Mouse (Mus musculus): ENCODE measurements at regions not wholly inside any gene's neighbourhood (a gene's known extent, or its start where the extent isn't known, plus 50 kb on each side); places are given as distances from the start of the nearest gene placed in this dataset.

- DNase-seq (ENCODE audit: low read depth): peak; percentile 59
- TF ChIP-seq CTCF (IDR thresholded peaks at IDR 0.05; ENCODE audit: borderline replicate concordance, extremely low read depth, insufficient read depth, insufficient read length) (no peak), POLR2A (IDR thresholded peaks at IDR 0.05; ENCODE audit: borderline replicate concordance, extremely low read depth, insufficient read depth, insufficient read length, poor library complexity, severe bottlenecking) (no peak)
Observed at GRCm38 (mm10) chr7:72691396-72691795, 385.0 kb upstream of the Mctp2 start.

DNA sequence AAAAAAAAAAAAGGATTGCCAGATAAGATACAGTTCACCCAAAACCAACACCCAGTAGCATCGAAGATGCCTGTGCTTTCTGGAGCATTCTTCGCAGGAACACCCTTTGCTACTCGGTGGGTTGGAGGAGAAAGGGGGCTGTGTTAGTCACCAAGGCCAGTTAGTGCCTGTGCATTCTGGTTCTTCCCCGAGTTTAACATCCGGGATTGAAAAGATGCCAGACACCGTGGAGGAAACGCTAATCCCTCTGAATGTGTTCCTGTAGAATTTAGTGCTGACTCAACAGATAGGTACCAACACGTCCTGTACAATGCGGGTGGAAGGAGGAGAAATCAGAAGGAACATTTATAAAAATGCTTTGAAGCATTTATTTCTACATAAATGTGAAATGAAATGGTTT, 385.5 kb upstream of the Mctp2 start:
- TF ChIP-seq CTCF (IDR thresholded peaks at IDR 0.05; ENCODE audit: borderline replicate concordance, extremely low read depth, insufficient read depth, insufficient read length): no peak
- TF ChIP-seq POLR2A (IDR thresholded peaks at IDR 0.05; ENCODE audit: borderline replicate concordance, extremely low read depth, insufficient read depth, insufficient read length, poor library complexity, severe bottlenecking): no peak
- DNase-seq (ENCODE audit: low read depth): peak; percentile 46

GRCm38 (mm10) chr7:72696736-72697135, 390.3 kb upstream of the Mctp2 start:
- no peak for TF ChIP-seq CTCF (IDR thresholded peaks at IDR 0.05; ENCODE audit: borderline replicate concordance, extremely low read depth, insufficient read depth, insufficient read length)
- TF ChIP-seq POLR2A (IDR thresholded peaks at IDR 0.05; ENCODE audit: borderline replicate concordance, extremely low read depth, insufficient read depth, insufficient read length, poor library complexity, severe bottlenecking): no peak
- no peak for DNase-seq (ENCODE audit: low read depth)

DNA sequence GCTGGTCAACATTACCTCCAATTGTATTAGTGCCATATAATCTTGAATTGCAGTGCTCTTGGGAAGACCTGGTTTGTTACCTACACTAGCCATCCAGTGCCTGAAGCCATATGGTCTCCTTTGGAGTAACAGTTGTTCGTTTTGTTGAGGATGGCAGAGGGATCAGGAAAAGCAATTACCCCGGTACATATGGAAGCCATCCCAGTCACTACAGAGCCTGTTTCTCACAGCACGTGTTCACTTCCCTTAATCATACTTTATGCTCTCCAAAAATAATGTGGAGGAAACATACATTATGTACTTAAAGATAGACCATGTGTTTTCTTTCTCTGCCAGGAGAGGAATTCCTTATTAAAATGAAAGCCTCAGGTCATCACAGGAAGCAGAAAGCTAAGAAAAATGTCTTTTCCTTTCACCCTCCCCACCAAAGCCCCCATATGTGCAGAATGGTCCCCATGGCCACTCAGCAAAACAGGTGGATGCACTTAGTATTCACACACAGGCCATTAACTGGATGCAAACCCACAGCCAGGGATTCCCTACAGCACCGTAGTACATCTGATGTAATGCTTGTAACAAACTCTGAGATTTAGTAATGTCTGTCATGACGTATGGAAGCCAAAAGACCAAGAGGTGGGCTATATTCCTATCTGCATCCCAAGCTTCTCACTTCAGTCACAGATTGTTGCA, 397.4 kb upstream of the Mctp2 start:
- peak; percentile 34 for DNase-seq (ENCODE audit: low read depth)
- TF ChIP-seq POLR2A (IDR thresholded peaks at IDR 0.05; ENCODE audit: borderline replicate concordance, extremely low read depth, insufficient read depth, insufficient read length, poor library complexity, severe bottlenecking) (no peak), CTCF (IDR thresholded peaks at IDR 0.05; ENCODE audit: borderline replicate concordance, extremely low read depth, insufficient read depth, insufficient read length) (no peak)

- TF ChIP-seq CTCF (IDR thresholded peaks at IDR 0.05; ENCODE audit: borderline replicate concordance, extremely low read depth, insufficient read depth, insufficient read length) (no peak), POLR2A (IDR thresholded peaks at IDR 0.05; ENCODE audit: borderline replicate concordance, extremely low read depth, insufficient read depth, insufficient read length, poor library complexity, severe bottlenecking) (no peak)
- DNase-seq (ENCODE audit: low read depth): no peak
Observed at GRCm38 (mm10) chr7:72711193-72712131, 405.1 kb upstream of the Mctp2 start.

DNA sequence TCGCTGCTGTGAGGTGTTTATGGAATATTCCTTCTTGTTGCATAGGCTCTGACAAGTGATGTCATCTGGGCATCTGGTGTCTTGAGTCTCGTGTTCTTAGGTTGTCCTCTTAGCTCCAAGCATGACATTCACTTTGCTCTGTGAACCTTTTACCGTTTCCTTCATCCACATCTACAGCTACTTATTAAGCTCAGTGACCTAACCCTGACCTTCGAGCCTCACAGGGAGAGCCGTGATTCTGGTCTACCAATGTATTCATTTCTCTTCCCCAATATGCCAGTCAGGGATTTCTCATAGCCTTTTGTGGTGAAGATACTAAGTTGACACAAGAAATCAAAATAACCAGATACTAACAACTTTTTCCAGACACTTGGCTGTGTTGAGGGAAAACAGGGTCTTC, 409.0 kb upstream of the Mctp2 start:
- TF ChIP-seq CTCF (IDR thresholded peaks at IDR 0.05; ENCODE audit: borderline replicate concordance, extremely low read depth, insufficient read depth, insufficient read length) (no peak), POLR2A (IDR thresholded peaks at IDR 0.05; ENCODE audit: borderline replicate concordance, extremely low read depth, insufficient read depth, insufficient read length, poor library complexity, severe bottlenecking) (no peak)
- DNase-seq (ENCODE audit: low read depth): no peak

DNA sequence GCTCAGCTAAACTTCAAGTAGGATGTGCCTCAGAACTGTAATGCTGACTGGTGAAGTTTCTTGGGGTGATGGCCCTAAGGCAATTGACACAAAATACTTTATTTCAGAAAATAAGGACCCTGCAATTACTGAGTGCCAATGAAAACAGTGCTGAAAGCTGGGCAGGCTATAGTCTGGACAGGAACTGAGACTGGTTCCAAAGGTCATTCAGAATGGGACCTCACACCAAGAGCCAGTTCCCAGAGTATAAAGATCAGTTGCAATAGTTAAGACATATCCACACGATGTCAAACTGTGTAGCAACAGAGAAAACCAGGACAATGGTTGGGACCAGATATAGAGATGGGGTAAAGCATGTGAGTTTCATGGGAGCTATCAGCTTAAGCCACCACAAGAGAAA, 409.6 kb upstream of the Mctp2 start:
- no peak for DNase-seq (ENCODE audit: low read depth)
- no peak for TF ChIP-seq CTCF (IDR thresholded peaks at IDR 0.05; ENCODE audit: borderline replicate concordance, extremely low read depth, insufficient read depth, insufficient read length)
- no peak for TF ChIP-seq POLR2A (IDR thresholded peaks at IDR 0.05; ENCODE audit: borderline replicate concordance, extremely low read depth, insufficient read depth, insufficient read length, poor library complexity, severe bottlenecking)

DNA sequence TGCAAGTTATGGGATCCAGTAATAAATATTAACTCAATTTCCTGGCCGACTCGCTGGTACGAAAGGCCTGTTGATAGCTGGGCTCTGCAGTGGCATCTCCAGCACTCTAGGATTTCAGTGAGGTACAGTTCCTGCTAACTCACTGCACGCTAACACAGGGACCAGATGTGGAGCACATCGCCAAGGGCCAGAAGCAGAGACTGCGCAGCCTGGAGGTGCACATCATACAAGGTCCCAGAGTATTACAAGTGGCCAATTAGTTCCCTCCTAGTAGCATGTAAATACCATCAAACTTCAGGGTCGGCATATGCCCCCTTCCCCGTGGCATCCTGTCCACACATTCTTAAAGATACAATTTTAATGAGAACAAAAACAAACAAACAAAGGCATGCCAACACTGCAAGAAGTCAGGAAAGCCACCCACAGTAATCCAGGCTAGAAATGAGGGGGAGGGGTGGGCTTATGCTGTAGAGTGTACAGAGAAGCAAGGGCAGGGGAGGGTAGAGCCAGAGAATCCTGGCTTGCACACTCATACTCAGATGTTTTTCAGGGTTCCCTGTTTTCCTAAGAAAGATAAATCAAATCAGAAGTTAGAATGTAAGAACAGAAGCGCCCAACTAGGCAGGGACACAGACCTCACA, 419.9 kb upstream of the Mctp2 start:
- TF ChIP-seq POLR2A (IDR thresholded peaks at IDR 0.05; ENCODE audit: borderline replicate concordance, extremely low read depth, insufficient read depth, insufficient read length, poor library complexity, severe bottlenecking) (no peak), CTCF (IDR thresholded peaks at IDR 0.05; ENCODE audit: borderline replicate concordance, extremely low read depth, insufficient read depth, insufficient read length) (no peak)
- DNase-seq (ENCODE audit: low read depth): no peak

GRCm38 (mm10) chr7:72737792-72738191, 431.4 kb upstream of the Mctp2 start:
- DNase-seq (ENCODE audit: low read depth): peak; percentile 69
- TF ChIP-seq POLR2A (IDR thresholded peaks at IDR 0.05; ENCODE audit: borderline replicate concordance, extremely low read depth, insufficient read depth, insufficient read length, poor library complexity, severe bottlenecking) (no peak), CTCF (IDR thresholded peaks at IDR 0.05; ENCODE audit: borderline replicate concordance, extremely low read depth, insufficient read depth, insufficient read length) (peak; percentile 31; the same call in 1 of the 2 replicates)

DNA sequence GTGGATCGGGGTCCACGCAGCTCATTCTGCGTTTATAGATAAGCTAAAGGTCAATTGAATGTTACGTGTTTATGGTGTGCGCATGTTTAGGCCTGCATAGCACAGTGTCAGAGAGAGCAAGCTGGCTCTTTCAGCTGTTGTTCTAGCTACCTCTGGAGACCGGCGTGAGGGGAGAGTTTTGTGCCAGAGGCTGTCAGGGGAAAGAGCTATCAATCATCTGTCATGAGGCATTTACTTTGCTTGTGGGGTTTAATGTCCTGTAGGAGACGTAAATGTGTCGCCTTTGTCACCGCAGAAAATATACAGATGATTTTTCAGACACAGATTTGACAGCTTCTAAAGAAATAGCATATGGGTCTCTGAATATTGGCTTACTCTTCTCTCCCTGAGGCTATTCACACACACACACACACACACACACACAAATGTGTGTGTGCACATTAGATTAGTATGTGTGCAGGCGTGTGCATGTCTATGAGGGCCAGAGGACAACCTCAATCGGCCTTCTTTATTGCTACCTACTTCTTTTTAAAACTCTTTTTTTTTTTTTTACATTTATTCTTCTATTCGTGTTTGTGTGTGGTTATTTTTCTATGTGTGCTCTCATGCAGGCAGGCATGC, 432.0 kb upstream of the Mctp2 start:
- TF ChIP-seq CTCF (IDR thresholded peaks at IDR 0.05; ENCODE audit: borderline replicate concordance, extremely low read depth, insufficient read depth, insufficient read length): no peak
- TF ChIP-seq POLR2A (IDR thresholded peaks at IDR 0.05; ENCODE audit: borderline replicate concordance, extremely low read depth, insufficient read depth, insufficient read length, poor library complexity, severe bottlenecking): no peak
- DNase-seq (ENCODE audit: low read depth): peak; percentile 79

GRCm38 (mm10) chr7:72742376-72742775, 436.0 kb upstream of the Mctp2 start:
- DNase-seq (ENCODE audit: low read depth): no peak

More at GRCm38 (mm10) chr7:72742376-72742775, 436.0 kb upstream of the Mctp2 start:
- TF ChIP-seq CTCF (IDR thresholded peaks at IDR 0.05; ENCODE audit: borderline replicate concordance, extremely low read depth, insufficient read depth, insufficient read length): no peak

Data from brain, embryonic 14.5 days (tissue).